Mouse (Mus musculus): ENCODE measurements at regions not wholly inside any gene's neighbourhood (a gene's known extent, or its start where the extent isn't known, plus 50 kb on each side); places are given as distances from the start of the nearest gene placed in this dataset.

- no peak for TF ChIP-seq USF1 (IDR thresholded peaks at IDR 0.05; ENCODE audit: low read depth, low read length)
- no peak for TF ChIP-seq KAT2A (IDR thresholded peaks at IDR 0.05; ENCODE audit: insufficient replicate concordance, low read length)
- no peak for TF ChIP-seq CTCF (conservative IDR thresholded peaks at IDR 0.05 in 1 of 2, IDR thresholded peaks at IDR 0.05 in 1 of 2; ENCODE audit: low read depth in 2 of 2, low read length in 2 of 2)
- no peak for TF ChIP-seq POLR2AphosphoS2 (IDR thresholded peaks at IDR 0.05; ENCODE audit: low read depth, low read length)
- no peak for TF ChIP-seq EP300 (IDR thresholded peaks at IDR 0.05; ENCODE audit: low read length)
- TF ChIP-seq GABPA (IDR thresholded peaks at IDR 0.05; ENCODE audit: insufficient replicate concordance, low read depth, low read length): no peak
- TF ChIP-seq MEF2A (IDR thresholded peaks at IDR 0.05; ENCODE audit: borderline replicate concordance, low read depth, low read length): no peak
- no peak for TF ChIP-seq ZC3H11A (IDR thresholded peaks at IDR 0.05; ENCODE audit: low read depth, low read length)
Measured at GRCm38 (mm10) chr5:80393656-80394055, 626.3 kb upstream of the Adgrl3 start.
